Mouse (Mus musculus): ENCODE results near the gene Hoxb4.

The Hoxb4 gene

GRCm38 (mm10) chr11:96313134-96313533, 4.9 kb upstream of the Hoxb4 start:
- TF ChIP-seq GATA4 (IDR thresholded peaks at IDR 0.05; ENCODE audit: insufficient replicate concordance, low read length) = no peak

GRCm38 (mm10) chr11:96313806-96314428, 4.2 kb upstream of the Hoxb4 start:
- no peak for TF ChIP-seq GATA4 (IDR thresholded peaks at IDR 0.05; ENCODE audit: insufficient replicate concordance, low read length)

DNA sequence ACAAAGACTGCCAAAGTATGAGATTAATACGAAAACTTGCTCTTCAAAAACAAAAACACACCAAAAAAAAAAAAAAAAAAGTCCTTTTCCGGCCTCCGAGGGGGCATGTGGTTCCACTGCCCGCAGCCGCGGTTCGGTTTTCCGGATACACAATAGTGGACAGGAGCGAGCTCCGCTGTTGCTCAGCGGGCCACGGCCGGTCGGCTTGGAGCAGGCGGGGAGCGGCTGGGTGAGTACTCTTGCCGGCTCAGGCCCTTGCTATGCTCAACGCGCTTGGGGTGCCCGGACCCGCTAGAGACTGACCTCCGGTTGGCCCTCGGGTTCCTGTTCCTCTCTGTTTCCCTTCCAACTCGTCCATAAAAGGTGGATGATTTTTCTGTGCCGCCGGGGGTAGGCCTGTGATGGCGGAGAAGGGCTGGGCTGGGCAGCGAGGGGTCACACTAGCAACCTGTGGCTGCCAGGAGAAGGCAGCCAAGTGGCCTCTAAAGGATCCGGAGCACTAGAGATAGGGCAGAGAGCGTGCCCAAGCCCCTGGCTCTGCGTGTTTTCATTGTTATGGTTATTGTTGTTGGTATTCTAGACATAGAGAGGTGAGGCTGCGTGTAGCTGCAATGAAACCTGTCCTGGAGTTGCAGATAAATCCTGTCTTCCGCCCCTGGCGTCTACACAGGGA, 3.3 kb upstream of the Hoxb4 start:
- no peak for TF ChIP-seq GATA4 (IDR thresholded peaks at IDR 0.05; ENCODE audit: insufficient replicate concordance, low read length)

- no peak for TF ChIP-seq GATA4 (IDR thresholded peaks at IDR 0.05; ENCODE audit: insufficient replicate concordance, low read length)
Observed at GRCm38 (mm10) chr11:96315344-96315681, 2.8 kb upstream of the Hoxb4 start.

DNA sequence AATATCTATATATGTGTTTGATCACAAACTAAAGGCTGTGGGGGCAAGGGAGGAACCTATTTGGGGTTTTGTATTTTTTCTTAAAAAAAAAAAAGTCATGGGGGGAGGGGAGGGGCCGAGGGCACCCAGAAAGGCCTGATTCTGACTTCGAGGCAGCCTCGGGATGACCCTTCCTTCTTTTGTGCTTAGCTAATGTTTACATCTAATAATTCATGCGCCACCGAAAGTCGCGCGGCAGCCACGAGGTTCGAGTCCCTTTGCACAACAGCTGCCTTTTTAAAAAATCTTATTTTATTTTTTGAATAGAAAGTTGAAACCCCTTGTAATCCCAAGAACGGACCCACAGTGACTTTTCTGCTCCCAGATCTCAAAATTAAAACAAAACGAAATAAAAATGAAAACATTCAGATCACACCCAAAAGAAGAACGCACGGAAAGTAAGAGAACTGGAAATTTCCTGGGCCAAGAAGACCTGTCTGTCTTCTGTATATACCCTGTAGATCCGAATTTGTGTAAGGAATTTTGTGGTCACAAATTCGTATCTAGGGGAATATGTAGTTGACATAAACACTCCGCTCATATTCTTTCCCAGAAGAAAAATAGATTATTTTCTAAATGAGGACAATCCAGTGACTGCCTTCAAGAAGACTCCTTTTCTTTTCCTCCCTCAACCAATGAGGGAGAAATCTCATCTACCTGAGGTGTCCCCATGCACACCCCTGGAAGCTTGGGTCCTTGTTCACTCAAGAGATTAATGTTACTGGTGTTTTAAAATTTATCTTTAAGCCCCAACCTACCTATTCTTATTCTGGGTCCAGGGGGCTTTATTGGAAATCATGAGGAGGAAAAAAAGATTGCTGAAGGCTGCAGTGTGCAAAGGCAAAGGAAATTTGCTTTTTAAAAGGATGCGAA, 1.1 kb upstream of the Hoxb4 start:
- no peak for TF ChIP-seq GATA4 (IDR thresholded peaks at IDR 0.05; ENCODE audit: insufficient replicate concordance, low read length)

DNA sequence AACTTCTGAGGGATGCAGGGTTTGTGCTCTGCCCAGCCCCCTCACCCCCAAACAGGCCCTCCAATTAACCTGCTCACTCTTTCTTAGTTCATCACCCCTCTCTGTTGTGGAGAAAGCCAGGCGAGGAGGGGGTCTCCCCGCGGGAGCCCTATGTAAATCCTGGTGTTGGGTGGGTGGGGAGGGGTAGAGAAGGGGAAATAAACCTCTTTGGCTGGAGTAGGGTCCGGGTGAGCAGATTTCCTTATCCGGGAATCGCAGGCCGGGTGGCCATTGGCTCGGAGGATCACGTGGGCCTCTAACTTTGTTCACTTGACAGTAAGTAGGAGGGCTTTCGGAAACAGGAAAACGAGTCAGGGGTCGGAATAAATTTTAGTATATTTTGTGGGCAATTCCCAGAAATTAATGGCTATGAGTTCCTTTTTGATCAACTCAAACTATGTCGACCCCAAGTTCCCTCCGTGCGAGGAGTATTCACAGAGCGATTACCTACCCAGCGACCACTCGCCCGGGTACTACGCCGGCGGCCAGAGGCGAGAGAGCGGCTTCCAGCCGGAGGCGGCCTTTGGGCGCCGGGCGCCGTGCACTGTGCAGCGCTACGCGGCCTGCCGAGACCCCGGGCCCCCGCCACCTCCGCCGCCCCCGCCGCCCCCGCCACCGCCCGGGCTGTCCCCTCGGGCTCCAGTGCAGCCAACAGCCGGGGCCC, 452 bp downstream of the Hoxb4 start:
- TF ChIP-seq GATA4 (IDR thresholded peaks at IDR 0.05; ENCODE audit: insufficient replicate concordance, low read length) = no peak

GRCm38 (mm10) chr11:96319071-96319902, 1.2 kb downstream of the Hoxb4 start:
- no peak for TF ChIP-seq GATA4 (IDR thresholded peaks at IDR 0.05; ENCODE audit: insufficient replicate concordance, low read length)

- TF ChIP-seq GATA4 (IDR thresholded peaks at IDR 0.05; ENCODE audit: insufficient replicate concordance, low read length) = no peak
Observed at GRCm38 (mm10) chr11:96319910-96320309, 1.8 kb downstream of the Hoxb4 start.

DNA sequence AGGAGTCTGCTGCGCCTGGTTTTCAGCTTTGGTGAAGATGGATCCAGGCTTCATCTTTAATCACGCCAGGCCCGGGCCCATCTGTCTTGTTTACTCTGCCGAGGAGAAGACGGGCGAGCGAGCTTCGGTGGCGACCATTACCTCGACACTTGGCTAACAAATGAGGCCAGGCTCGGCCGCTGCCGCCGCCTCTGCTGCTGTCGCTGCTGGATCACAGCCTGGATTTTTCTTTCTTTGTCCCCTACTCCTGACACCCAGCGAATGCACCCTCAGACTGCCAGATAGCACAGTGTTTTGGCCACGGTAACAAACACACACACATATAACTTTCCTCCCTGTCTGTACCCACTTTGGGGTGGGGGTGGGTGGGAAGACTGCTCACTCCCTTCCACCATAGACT, 2.6 kb downstream of the Hoxb4 start:
- TF ChIP-seq GATA4 (IDR thresholded peaks at IDR 0.05; ENCODE audit: insufficient replicate concordance, low read length) = no peak

- TF ChIP-seq GATA4 (IDR thresholded peaks at IDR 0.05; ENCODE audit: insufficient replicate concordance, low read length) = no peak
Observed at GRCm38 (mm10) chr11:96321846-96322245, 3.8 kb downstream of the Hoxb4 start.

- TF ChIP-seq GATA4 (IDR thresholded peaks at IDR 0.05; ENCODE audit: insufficient replicate concordance, low read length) = no peak
Observed at GRCm38 (mm10) chr11:96322738-96323137, 4.7 kb downstream of the Hoxb4 start.

DNA sequence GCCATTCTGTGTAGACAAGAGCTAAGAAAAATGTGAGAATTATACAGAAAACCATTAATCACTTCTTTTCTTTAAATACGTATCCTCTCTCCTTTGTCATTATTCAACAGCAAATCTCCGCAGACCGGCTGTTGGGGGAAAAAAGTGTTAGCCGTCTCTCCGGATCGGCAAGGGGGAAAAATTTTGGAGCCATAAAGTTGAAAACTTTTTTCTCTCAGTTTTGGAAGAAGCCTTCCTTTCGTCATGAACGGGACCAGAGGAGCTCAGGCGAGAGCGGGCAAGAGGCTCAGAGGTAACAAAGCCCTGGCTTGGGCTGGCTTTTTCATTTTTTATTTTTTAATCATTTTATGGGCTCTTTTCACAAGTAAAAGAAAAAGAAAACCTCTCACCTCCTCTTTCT, 5.1 kb downstream of the Hoxb4 start, which contains the start of gene Hoxb3:
Gene Hoxb3 (plus strand): TSS at position 173 of the 400 bp plus-strand sequence.
- TF ChIP-seq GATA4 (IDR thresholded peaks at IDR 0.05; ENCODE audit: insufficient replicate concordance, low read length) = no peak

GRCm38 (mm10) chr11:96324125-96324524, 6.1 kb downstream of the Hoxb4 start:
- TF ChIP-seq GATA4 (IDR thresholded peaks at IDR 0.05; ENCODE audit: insufficient replicate concordance, low read length) = peak; percentile 62; the same call in 1 of the 2 replicates

DNA sequence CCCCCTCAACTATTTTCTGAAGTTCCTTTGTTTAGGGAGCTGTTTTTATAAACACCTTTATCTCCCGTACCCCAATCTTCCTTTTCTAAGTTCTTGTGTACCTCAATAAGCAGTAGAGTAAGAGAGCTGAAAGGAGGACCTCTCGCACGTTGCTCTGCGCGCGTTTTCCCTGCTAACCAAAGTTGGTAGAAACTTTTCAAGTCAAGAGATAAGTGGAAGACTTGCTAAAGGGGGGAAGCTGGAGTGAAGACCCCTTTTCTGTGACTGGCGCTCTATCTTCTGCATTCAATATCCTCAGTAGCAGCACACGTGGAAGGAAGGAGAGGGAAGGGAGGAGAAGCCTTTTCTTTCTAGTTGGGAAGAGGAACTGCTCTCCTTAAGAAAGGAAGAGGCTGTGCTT, 6.9 kb downstream of the Hoxb4 start:
- TF ChIP-seq GATA4 (IDR thresholded peaks at IDR 0.05; ENCODE audit: insufficient replicate concordance, low read length) = no peak
